Mouse (Mus musculus) stomach, postnatal 0 days (tissue): ENCODE measurements around the gene R3hdm2.
A peak's percentile ranks its signal among the peaks of the same experiment; 100 is the strongest.

Experiments
- CTCF ChIP-seq: IDR thresholded peaks from 2 replicates; pipeline ENCODE4 v1.5.1; 2016; ENCODE audit warnings: antibody characterized with exemption, low read depth, mild to moderate bottlenecking, moderate library complexity
- EP300 ChIP-seq: optimal IDR thresholded peaks from 2 replicates; pipeline ENCODE3; 2016; ENCODE audit warnings: antibody characterized with exemption

DNA sequence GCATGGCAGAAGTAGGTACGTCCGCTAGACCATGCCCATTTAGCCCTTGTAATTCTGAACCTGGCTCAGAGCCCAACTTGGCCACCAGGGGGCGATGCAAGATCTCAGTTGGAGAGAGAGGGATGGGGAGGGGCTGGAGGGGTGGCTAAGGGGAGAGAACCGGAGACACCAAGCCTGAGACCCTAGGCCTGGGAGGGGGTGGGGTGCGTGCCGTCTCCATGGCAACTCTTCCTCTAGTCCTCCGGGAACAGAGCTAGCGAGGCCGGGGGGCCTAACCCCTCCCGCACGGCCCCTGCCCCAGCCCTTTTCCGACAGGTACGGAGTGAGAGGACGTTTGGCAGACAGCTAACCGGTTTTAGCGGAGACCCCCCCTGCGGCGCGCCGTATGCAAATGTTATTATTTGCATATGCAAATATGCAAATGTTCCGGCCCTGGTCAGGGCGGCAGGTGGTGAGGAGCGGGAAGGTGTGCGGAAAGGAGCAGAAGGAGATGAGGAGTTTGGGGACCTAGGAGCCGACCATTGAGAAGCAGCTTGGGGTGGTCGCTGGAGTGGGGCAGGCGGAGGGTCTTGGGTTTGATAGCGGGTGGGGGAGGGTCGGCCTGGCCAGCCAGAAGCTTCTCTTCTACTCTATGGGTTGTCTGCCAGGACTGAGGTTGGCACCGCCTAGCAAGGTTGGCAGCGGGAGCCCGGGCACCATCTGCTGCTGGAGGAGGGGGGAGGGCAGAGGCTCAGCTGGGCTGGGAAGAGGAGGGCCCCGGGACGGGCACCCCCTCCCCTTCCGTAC is 129.1 kb downstream of the R3hdm2 start:
- TF ChIP-seq CTCF (peak; percentile 88), EP300 (no peak)
